Mouse (Mus musculus) ovary, postnatal 14 days (tissue): ENCODE measurements at regions not wholly inside any gene's neighbourhood (a gene's known extent, or its start where the extent isn't known, plus 50 kb on each side); places are given as distances from the start of the nearest gene placed in this dataset.

Experiments
- DNase-seq: peaks from one replicate; pipeline ENCODE4 v3.0.0; 2022; ENCODE audit warnings: low spot score

- no peak for DNase-seq
Observed at GRCm38 (mm10) chr7:136798605-136799004, 95.8 kb upstream of the Mgmt start.

- no peak for DNase-seq
Observed at GRCm38 (mm10) chr7:136807101-136807500, 87.3 kb upstream of the Mgmt start.

- no peak for DNase-seq
Observed at GRCm38 (mm10) chr7:136807968-136808367, 86.4 kb upstream of the Mgmt start.

GRCm38 (mm10) chr7:136809576-136809975 lies 84.8 kb upstream of the Mgmt start:
- DNase-seq, result no peak

- no peak for DNase-seq
Observed at GRCm38 (mm10) chr7:136813691-136814325, 80.6 kb upstream of the Mgmt start.

GRCm38 (mm10) chr7:136814751-136815150 lies 79.7 kb upstream of the Mgmt start:
- no peak for DNase-seq

- DNase-seq, result no peak
Observed at GRCm38 (mm10) chr7:136820291-136820690, 74.1 kb upstream of the Mgmt start.

- DNase-seq, result no peak
Observed at GRCm38 (mm10) chr7:136825647-136826046, 68.8 kb upstream of the Mgmt start.

GRCm38 (mm10) chr7:136829621-136830313 lies 64.6 kb upstream of the Mgmt start:
- DNase-seq, result no peak

- DNase-seq, result no peak
Observed at GRCm38 (mm10) chr7:136832419-136832818, 62.0 kb upstream of the Mgmt start.

- DNase-seq, result no peak
Observed at GRCm38 (mm10) chr7:136838971-136839370, 55.4 kb upstream of the Mgmt start.

GRCm38 (mm10) chr7:136840224-136840623 lies 54.2 kb upstream of the Mgmt start:
- DNase-seq, result no peak

GRCm38 (mm10) chr7:136842751-136843150 lies 51.7 kb upstream of the Mgmt start:
- DNase-seq, result no peak

GRCm38 (mm10) chr7:136844282-136844681 lies 50.1 kb upstream of the Mgmt start:
- no peak for DNase-seq
